Mouse (Mus musculus): Measurements from ENCODE around the gene Tulp4. TPM values are rescaled to one million over a fixed set of nuclear protein-coding genes. Genes with fewer than 3 reads are reported as not detected.
"Not testable (repeated sequence)": the region's sequence is repeated elsewhere in the genome, so short reads cannot be mapped to it uniquely, and the experiment has no call there.

Tulp4 gene
- total RNA-seq, 2 experiments from 2014 or later, result 150 to 174 TPM

DNA sequence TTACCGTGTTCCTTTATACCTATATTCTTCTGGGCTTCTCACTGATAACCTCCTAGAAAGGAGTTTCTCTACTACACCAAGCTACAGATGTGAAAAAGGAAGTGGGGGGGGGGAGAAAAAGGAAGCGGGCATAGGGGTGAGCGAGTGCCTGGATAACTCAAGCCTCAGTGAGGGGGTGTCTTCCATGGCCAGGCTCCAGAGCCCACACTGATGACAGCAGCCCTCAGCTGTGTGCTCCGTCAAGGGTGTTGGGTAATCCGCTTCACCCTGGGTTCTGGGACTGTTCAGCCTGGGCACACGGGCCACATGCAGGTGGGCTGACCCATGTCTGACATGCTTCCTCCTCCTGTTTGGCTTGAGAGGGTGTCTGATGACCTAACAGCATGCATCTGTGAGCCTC, 165.7 kb downstream of the Tulp4 start:
- DNase-seq (ENCODE audit: low spot score in 2 of 2), result not testable (repeated sequence)

DNA sequence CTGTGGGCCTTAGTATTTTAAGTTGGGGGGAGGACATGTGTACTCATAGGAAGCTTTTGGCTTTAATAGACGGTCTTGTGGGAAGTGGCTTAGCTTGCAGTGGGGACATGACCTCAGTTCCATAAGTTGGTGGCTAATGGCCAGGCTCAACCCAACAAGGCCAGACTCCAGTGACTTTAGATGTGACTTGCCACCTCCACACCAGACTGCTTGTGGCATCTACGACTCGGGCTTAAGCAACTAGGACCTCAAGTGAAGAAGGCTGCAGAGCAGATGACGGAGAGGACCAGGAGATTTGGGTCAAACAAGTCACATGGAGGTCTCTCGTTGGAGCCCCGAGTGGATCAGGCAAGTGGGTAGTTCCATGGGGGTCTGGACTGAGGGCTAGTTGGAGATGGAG, 168.5 kb downstream of the Tulp4 start:
- DNase-seq (ENCODE audit: low spot score in 2 of 2), result not testable (repeated sequence)

DNA sequence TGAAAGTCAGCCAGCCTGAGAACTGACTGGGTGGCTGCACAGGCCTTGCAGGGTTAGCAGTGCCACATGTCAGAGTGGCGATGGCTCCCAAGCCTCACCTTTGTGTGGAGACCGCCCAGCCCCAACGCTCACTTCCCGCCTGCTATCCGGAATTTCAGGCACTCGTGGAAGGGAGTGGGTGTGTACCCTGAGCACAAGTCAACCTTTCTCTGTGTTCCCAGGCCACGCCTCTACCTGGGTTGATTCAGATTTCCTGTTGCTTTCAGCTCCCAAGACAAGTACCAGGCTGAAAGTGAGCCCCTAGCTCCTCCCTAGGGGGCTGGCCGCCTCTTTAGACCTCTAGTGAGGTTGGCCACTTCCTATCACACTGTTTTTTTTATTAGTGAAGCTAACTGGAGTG, 173.0 kb downstream of the Tulp4 start:
- DNase-seq (ENCODE audit: low spot score in 2 of 2), result not testable (repeated sequence)

DNA sequence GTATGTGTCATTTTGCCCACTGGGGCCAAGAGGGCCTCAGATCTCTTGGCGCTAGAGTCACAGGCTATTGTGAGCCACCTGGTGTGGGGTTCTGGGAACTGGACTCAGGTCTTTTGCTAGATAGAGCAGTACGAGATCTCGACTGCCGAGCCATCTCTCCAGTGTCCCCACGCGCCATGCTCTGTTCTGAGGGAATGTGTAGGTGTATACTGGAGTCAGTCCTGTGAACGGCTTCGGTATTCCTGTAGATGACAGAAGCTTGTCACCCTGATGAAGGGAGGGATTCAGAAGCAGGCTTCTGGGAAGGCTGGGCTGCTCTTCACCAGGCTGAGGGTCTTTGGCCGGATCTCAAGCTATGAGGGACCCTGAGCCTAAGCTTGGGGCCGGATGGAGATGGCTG, 173.5 kb downstream of the Tulp4 start:
- not testable (repeated sequence) for DNase-seq (ENCODE audit: low spot score in 2 of 2)

DNA sequence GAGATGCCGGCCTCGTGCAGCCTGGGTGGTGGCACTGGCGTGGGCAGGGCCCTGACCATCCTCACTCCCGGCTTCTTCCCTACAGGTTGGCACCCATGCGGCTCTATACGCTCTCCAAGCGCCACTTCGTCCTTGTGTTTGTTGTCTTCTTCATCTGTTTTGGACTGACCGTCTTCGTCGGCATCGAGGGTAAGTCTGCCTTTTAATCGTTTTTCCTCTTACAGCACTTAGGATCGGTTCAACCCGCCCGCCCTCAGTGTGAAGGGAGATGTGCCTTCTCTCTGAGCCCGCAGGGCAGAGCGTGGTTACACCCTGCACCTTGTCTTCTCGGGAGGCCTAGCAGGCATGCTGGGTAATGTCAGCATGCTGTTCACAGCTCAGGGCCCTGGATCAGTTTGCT, 174.3 kb downstream of the Tulp4 start:
- DNase-seq (ENCODE audit: low spot score in 2 of 2), result not testable (repeated sequence)

DNA sequence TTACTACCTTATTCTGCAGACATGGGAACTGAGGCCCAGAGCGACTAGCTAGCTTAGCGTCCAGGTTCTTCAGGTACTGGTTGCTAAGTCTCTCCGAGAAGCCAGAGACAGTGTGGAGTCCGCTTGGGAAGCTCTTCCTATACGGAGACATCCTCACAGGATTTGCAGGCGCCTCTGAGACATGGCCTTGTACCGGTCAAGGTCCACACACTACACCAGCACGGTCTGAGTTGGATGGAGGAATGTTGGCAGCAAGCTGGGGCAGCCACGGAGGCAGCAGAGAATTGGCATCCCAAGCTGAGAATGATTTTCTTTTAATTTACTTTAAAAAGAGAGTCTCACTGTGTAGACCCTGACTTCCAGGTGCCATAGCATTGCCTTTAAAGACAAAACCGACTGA, 176.9 kb downstream of the Tulp4 start:
- DNase-seq (ENCODE audit: low spot score in 2 of 2), result not testable (repeated sequence)

DNA sequence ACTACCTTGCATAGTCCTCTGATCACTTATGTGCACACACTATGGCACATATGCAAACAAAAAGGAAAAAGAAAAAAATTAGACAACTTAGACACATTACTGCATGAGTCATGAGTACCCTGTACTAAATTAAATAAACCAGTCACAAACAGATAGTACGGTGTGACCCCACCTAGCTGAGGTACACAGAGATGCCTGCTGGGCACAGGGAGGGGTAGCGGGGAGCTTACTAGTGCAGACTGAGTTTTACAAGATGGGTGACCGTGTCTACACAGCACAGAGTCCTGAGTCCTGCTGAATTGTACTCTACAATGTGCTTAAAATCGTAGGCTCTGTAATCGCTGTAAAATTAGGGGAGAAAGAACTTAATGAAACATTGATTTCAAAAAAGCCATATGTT, 179.9 kb downstream of the Tulp4 start:
- DNase-seq (ENCODE audit: low spot score in 2 of 2), result not testable (repeated sequence)

DNA sequence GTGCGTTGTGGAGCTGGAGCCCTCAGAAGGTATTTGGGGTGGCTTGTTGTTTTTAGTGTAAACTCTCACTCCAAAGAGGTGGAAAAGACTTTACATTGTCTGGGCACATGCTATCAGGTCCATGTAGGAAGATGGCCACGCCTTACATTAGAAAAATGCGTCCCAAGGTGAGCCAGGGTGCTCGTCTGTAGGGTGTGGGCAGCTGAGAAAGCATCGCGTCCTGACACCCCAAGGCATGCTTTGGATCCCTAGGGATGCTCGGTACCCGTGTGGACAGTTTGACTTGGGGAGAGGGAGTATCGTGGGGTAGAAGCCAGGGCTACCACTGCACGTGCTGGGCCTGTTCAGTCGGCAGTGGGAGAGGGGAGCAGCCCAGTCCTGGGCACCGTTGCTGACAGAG, 182.8 kb downstream of the Tulp4 start:
- DNase-seq (ENCODE audit: low spot score in 2 of 2), result not testable (repeated sequence)

DNA sequence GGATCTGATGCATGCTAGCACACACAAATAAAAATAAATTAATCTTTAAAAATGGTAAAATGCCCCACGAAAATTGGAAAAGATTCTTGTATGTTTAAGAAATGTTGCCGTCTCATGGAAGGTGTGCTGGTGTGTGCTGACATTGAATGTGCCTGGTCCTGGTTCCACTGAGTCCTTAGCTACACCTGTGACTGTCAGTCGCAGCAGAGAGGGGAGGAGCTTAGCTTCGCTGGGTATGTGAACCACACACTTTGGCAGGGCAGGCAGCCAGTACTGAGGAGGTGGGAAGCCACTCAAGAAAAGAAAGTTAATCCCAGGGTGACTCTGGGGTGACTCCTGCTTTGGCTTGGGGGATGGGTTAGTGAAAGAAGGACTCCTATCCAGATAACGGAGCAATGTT, 187.6 kb downstream of the Tulp4 start:
- DNase-seq (ENCODE audit: low spot score in 2 of 2), result not testable (repeated sequence)

DNA sequence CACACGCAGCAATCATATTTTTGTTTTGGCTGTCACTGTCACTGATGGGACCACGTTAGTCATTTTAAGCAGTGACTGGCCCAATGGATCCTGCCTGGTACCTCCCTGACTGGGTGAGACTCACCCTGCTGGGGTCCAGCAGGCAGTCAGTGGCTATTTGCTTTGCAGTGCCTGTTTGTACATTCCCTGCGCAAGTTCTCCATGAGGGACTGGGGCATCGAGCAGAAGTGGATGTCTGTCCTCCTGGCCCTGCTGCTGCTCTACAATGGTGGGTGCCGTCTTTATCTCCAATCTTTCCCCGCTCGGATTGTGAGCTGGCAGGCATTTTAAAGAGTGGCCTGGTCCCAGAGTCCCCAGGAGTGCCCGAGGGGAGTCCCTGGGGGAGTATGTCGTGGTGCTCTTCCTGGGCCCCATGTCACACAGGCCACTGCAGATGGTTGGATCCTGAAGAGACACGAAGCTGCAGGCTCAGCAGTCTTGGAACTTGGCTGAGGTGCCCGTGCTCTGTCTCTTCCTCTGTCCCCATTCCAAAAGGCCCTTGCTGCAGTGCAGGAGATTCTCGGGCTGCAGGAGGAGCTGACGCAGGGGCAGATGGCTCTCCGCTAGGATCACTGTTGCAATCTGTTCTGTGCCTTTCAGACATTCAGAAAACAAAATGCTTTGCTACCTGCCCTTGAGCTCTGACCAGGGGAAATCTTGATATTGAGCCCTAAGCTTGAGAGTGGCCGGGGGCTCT, 191.0 kb downstream of the Tulp4 start:
- not testable (repeated sequence) for DNase-seq (ENCODE audit: low spot score in 2 of 2)

DNA sequence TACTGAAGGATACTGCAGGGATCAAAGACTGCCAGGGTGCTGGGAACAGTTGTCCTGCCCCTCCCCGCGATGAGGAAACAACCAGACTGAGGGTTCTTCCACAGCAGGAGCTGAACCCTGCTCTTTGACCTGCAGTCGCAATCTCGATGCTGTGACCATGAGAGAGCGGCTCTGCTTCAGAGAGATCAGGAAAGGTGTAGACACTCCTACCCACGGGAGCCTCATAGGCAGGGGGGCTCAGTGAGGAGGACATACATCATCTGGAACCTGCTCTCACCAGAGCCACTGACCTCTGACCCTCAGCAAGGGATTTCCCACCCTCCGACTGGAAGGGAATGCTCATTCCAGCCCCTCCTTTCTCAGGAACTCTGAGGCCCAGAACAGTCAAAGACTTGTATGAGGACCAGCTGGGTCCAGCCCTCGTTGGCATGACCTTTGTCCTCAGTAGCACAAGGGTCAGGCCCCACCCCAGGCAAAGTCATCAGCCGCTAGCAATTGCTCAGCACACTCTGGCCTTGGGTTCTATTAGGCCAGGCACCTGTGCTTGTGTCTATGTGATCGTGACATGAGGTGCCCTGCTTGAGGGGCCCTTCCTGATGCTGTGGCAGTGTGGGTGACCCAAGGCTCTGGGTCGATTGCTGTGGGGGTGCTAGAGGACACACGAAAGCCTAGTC, 194.1 kb downstream of the Tulp4 start:
- not testable (repeated sequence) for DNase-seq (ENCODE audit: low spot score in 2 of 2)

Small RNA genes lying within 50 kb of the gene (microRNA-seq; reads per million reads assigned to microRNA genes)
- gene Gm22774, result not detected

Other genes starting within 250 kb of the Tulp4 start
- 10 to 100 TPM; 31.6 to 39.0 TPM for gene Synj2, start 165.2 kb upstream of the Tulp4 start, total RNA-seq (2021)
- 10 to 100 TPM in 1 of 2 experiments, 1 to 10 TPM in 1; 9.4 to 10.8 TPM for gene Serac1, start 26.7 kb upstream of the Tulp4 start, total RNA-seq (2021)
- 10 to 100 TPM; 86.7 to 88.4 TPM for gene Gtf2h5, start 26.7 kb upstream of the Tulp4 start, total RNA-seq (2021)
- 10 to 100 TPM in 1 of 2 experiments, 1 to 10 TPM in 1; 9.0 to 10.1 TPM for gene Tmem181a, start 150.4 kb downstream of the Tulp4 start, total RNA-seq (2021)
- gene Dynlt1a, start 211.1 kb downstream of the Tulp4 start, total RNA-seq (2021), result 1 to 10 TPM; 3.1 to 5.1 TPM